In genomic region chr11:70700613-70701012, GRCm38 (mm10) we compare ENCODE assay signal across 8 mouse cellular contexts. TPM values are rescaled to one million over a fixed set of nuclear protein-coding genes. Genes with fewer than 3 reads are reported as not detected.
DNase-seq lines count a peak whose midpoint lies in the region; ATAC-seq and TF ChIP-seq lines count a peak whose summit lies in the region.

No protein-coding gene starts in this region.

- H3K27me3 ChIP-seq in ES-Bruce4 (ENCODE audit: control insufficient read depth, insufficient read depth, low read length, poor library complexity, severe bottlenecking) = no peaks in the 10 kb centered on the region
- H3K27me3 ChIP-seq in forebrain, embryonic 16.5 days (replicated peaks; ENCODE audit: control insufficient read depth, insufficient read depth, low read length) = no peaks in the 10 kb centered on the region

- intact Hi-C loops in heart, postnatal 25 days (cut with DNase I) = no loop called here

- under 1% methylated on average over 34 of the region's 34 CpGs for WGBS in forebrain, embryonic 16.5 days

- no peaks in the 10 kb centered on the region for H3K9me3 ChIP-seq in ES-Bruce4 (replicated peaks; ENCODE audit: control insufficient read depth, insufficient read depth, low read length, poor library complexity, severe bottlenecking)
- H3K9me3 ChIP-seq in forebrain, embryonic 16.5 days (ENCODE audit: control insufficient read depth, low read length) = no peaks in the 10 kb centered on the region

- peaks cover 11% of the 10 kb centered on the region for H3K36me3 ChIP-seq in ES-Bruce4 (ENCODE audit: control insufficient read depth, insufficient read depth, low read length, poor library complexity, severe bottlenecking)
- H3K36me3 ChIP-seq in forebrain, embryonic 16.5 days (ENCODE audit: control insufficient read depth, insufficient read depth) = peaks cover 12% of the 10 kb centered on the region

- H3K27ac ChIP-seq in ES-Bruce4 (ENCODE audit: insufficient read depth, low read length) = no peak overlapping the region
- H3K27ac ChIP-seq in forebrain, embryonic 16.5 days (ENCODE audit: low read length) = peak overlapping the region; percentile 85

- peak; percentile 39 for ATAC-seq in forebrain, embryonic 16.5 days

- no peak for TF ChIP-seq POLR2A in ES-Bruce4 (IDR thresholded peaks at IDR 0.05; ENCODE audit: insufficient read depth, low read length)

- TF ChIP-seq EP300 in ES-Bruce4 (IDR thresholded peaks at IDR 0.05; ENCODE audit: insufficient read depth, low read depth, low read length) = no peak

- DNase-seq in cerebellum, adult 11 months = peak; percentile 68
- peak; percentile 69 for DNase-seq in heart, postnatal 25 days (ENCODE audit: low spot score)
- peak; percentile 55 to 64 for DNase-seq in layer of hippocampus, adult 8-10 months (ENCODE audit: low spot score in 2 of 2)
- DNase-seq in lung, postnatal 10 days = peak; percentile 82
- DNase-seq in ovary, postnatal 36 days (ENCODE audit: low spot score) = peak; percentile 78
- DNase-seq in thymus, postnatal 25 days = peak; percentile 58

- H3K9ac ChIP-seq in ES-Bruce4 (ENCODE audit: low read depth, poor library complexity, severe bottlenecking) = peak overlapping the region; percentile 94
- peak overlapping the region; percentile 85 for H3K9ac ChIP-seq in forebrain, embryonic 16.5 days (replicated peaks; ENCODE audit: low read depth, low read length)

- no peak for TF ChIP-seq CTCF in ES-Bruce4 (IDR thresholded peaks at IDR 0.05; ENCODE audit: low read depth, low read length)

- H3K4me2 ChIP-seq in forebrain, embryonic 16.5 days (ENCODE audit: low read length) = peak overlapping the region; percentile 68

- no peaks in the 10 kb centered on the region for H3K4me1 ChIP-seq in ES-Bruce4 (ENCODE audit: control insufficient read depth, insufficient read depth, low read length)
- peaks cover 22% of the 10 kb centered on the region for H3K4me1 ChIP-seq in forebrain, embryonic 16.5 days (replicated peaks; ENCODE audit: control insufficient read depth, insufficient read depth, low read length)

- peak overlapping the region; percentile 86 for H3K4me3 ChIP-seq in ES-Bruce4 (ENCODE audit: low read depth, low read length)
- peak overlapping the region; percentile 91 for H3K4me3 ChIP-seq in forebrain, embryonic 16.5 days (replicated peaks; ENCODE audit: low read length)

RNA-seq across cellular contexts. Expression of gene Kif1c, which starts 0.3 kb away (rescaled TPM):
- 38.2 and 42.2 TPM in 2 replicates for polyA plus RNA-seq in ES-Bruce4 (2011; ENCODE audit: insufficient read depth, insufficient read length, low read depth, missing spikeins)
- 1.4 and 1.5 TPM in 2 replicates for polyA plus RNA-seq in forebrain, embryonic 16.5 days (2015; fragmentation: Nextera tagmentation; extraction: Ambion mirVana)
- 100 to 1,000 TPM; 451 to 452 TPM for total RNA-seq in heart, postnatal 25 days (2021)
- total RNA-seq in layer of hippocampus, adult 8-10 months (2022) = 10 to 100 TPM; 71.2 to 92.9 (median 83.9) TPM

RNA-seq across cellular contexts. Expression of gene Inca1, which starts 0.7 kb away (rescaled TPM):
- polyA plus RNA-seq in ES-Bruce4 (2011; ENCODE audit: insufficient read depth, insufficient read length, low read depth, missing spikeins) = 4.4 and 4.5 TPM in 2 replicates
- polyA plus RNA-seq in forebrain, embryonic 16.5 days (2015; fragmentation: Nextera tagmentation; extraction: Ambion mirVana) = 0.61 and 1.3 TPM in 2 replicates
- 1 to 10 TPM; 6.4 to 8.1 TPM for total RNA-seq in heart, postnatal 25 days (2021)
- 1 to 10 TPM; 3.8 to 6.5 (median 4.7) TPM for total RNA-seq in layer of hippocampus, adult 8-10 months (2022)

RNA-seq across cellular contexts. Expression of gene Camta2, which starts 12.7 kb away (rescaled TPM):
- 10.0 and 12.8 TPM in 2 replicates for polyA plus RNA-seq in ES-Bruce4 (2011; ENCODE audit: insufficient read depth, insufficient read length, low read depth, missing spikeins)
- polyA plus RNA-seq in forebrain, embryonic 16.5 days (2015; fragmentation: Nextera tagmentation; extraction: Ambion mirVana) = 17.2 and 21.3 TPM in 2 replicates
- 10 to 100 TPM; 36.3 to 42.1 TPM for total RNA-seq in heart, postnatal 25 days (2021)
- 100 to 1,000 TPM; 291 to 332 (median 307) TPM for total RNA-seq in layer of hippocampus, adult 8-10 months (2022)

RNA-seq across cellular contexts. Expression of gene Spag7, which starts 31.4 kb away (rescaled TPM):
- polyA plus RNA-seq in ES-Bruce4 (2011; ENCODE audit: insufficient read depth, insufficient read length, low read depth, missing spikeins) = 195 and 218 TPM in 2 replicates
- polyA plus RNA-seq in forebrain, embryonic 16.5 days (2015; fragmentation: Nextera tagmentation; extraction: Ambion mirVana) = 119 and 146 TPM in 2 replicates
- 10 to 100 TPM; 89.8 to 99.5 TPM for total RNA-seq in heart, postnatal 25 days (2021)
- total RNA-seq in layer of hippocampus, adult 8-10 months (2022) = 10 to 100 TPM; 47.4 to 54.8 (median 51.8) TPM

RNA-seq across cellular contexts. Expression of gene Eno3, which starts 43.6 kb away (rescaled TPM):
- 14.7 and 15.7 TPM in 2 replicates for polyA plus RNA-seq in ES-Bruce4 (2011; ENCODE audit: insufficient read depth, insufficient read length, low read depth, missing spikeins)
- 6.5 and 8.2 TPM in 2 replicates for polyA plus RNA-seq in forebrain, embryonic 16.5 days (2015; fragmentation: Nextera tagmentation; extraction: Ambion mirVana)
- total RNA-seq in heart, postnatal 25 days (2021) = 1,000 to 10,000 TPM; 2,028 to 2,111 TPM
- total RNA-seq in layer of hippocampus, adult 8-10 months (2022) = 10 to 100 TPM in 3 of 4 experiments, 1 to 10 TPM in 1; 10.0 to 14.5 (median 11.2) TPM

Comparison
In these comparisons a context has a peak if more than half of its experiments do, and no peak if none do; other contexts are left out.
1. RNA of gene Kif1c, which starts 0.3 kb away (total RNA-seq): 451 to 452 TPM in heart, postnatal 25 days; 71.2 to 92.9 TPM in layer of hippocampus, adult 8-10 months; every median in the first group is over 4 times any median in the second.
2. RNA of gene Camta2, which starts 12.7 kb away (total RNA-seq): 291 to 332 TPM in layer of hippocampus, adult 8-10 months; 36.3 to 42.1 TPM in heart, postnatal 25 days; every median in the first group is over 4 times any median in the second.
3. Peak in every context shown above with its lines, with median percentiles within 50 percentile points of each other: DNase-seq.